Mouse (Mus musculus) heart, postnatal 0 days (tissue): ENCODE results near the gene Crtc1. TPM values are rescaled to one million over a fixed set of nuclear protein-coding genes. Genes with fewer than 3 reads are reported as not detected.

Experiments
- ATAC-seq: fragments of 200-750 bp; cut with Nextera tagmentation; 2 replicates; pipeline ENCODE4 v1.8.0; 2017; ENCODE audit warnings: low read depth, moderate number of reproducible peaks, moderate library complexity; ENCODE audit not compliant: insufficient read depth
- DNase-seq: peaks from one replicate; pipeline ENCODE4 v3.0.0-alpha.2; 2016; ENCODE audit warnings: low spot score
- H3K27ac ChIP-seq: fragments of 300-500 bp; sonication (generic); 2 replicates; pipeline ENCODE4 v1.5.1; 2014; ENCODE audit warnings: low read depth, mild to moderate bottlenecking
- H3K27me3 ChIP-seq: fragments of 300-500 bp; sonication (generic); 2 replicates; pipeline ENCODE4 v1.6.1; 2014; ENCODE audit warnings: low read length, mixed read lengths; ENCODE audit not compliant: control insufficient read depth, insufficient read depth
- H3K36me3 ChIP-seq: fragments of 300-500 bp; sonication (generic); replicated peaks from 2 replicates; pipeline ENCODE4 v1.6.1; 2014; ENCODE audit warnings: low read length, mixed read lengths; ENCODE audit not compliant: control insufficient read depth, insufficient read depth
- H3K4me1 ChIP-seq: fragments of 300-500 bp; sonication (generic); 2 replicates; pipeline ENCODE4 v1.6.1; 2014; ENCODE audit warnings: antibody characterized with exemption; ENCODE audit not compliant: control insufficient read depth, insufficient read depth
- H3K4me2 ChIP-seq: fragments of 300-500 bp; sonication (generic); 2 replicates; pipeline ENCODE4 v1.6.1; 2014; ENCODE audit warnings: low read depth, mild to moderate bottlenecking, low read length, moderate library complexity
- H3K4me3 ChIP-seq: fragments of 300-500 bp; sonication (generic); 2 replicates; pipeline ENCODE4 v1.5.1; 2014; ENCODE audit warnings: low read depth, low read length
- H3K9ac ChIP-seq: fragments of 300-500 bp; sonication (generic); replicated peaks from 2 replicates; pipeline ENCODE4 v1.6.1; 2014; ENCODE audit warnings: low read depth, low read length, mixed read lengths
- H3K9me3 ChIP-seq: fragments of 300-500 bp; sonication (generic); replicated peaks from 2 replicates; pipeline ENCODE4 v1.6.1; 2016; ENCODE audit warnings: low read length; ENCODE audit not compliant: control insufficient read depth
- CTCF ChIP-seq: IDR thresholded peaks from 2 replicates; pipeline ENCODE4 v1.5.1; 2016; ENCODE audit warnings: antibody characterized with exemption, control low read depth, low read depth
- EP300 ChIP-seq: IDR thresholded peaks from 2 replicates; pipeline ENCODE4 v1.6.1; 2016; ENCODE audit warnings: antibody characterized with exemption, low read depth
- WGBS: fragments of 180-500 bp; shearing (Covaris S2); extraction: QIAGEN DNeasy Blood & Tissue Kit; methylation state at CpG from one replicate; pipeline ENCODE4 v1.1.7; 2014; 5-methylcytosine and 5-hydroxymethylcytosine counted together
- polyA plus RNA-seq: library from polyadenylated mRNA; unstranded; fragments of >200 nt; fragmentation: Nextera tagmentation; extraction: Ambion mirVana; gene quantifications from 2 replicates; pipeline ENCODE4 v1.2.1, GENCODE M21; 2015
- total RNA-seq: library from RNA; depleted of rRNA; stranded (reverse); fragments of >200 nt; gene quantifications from 2 replicates; pipeline ENCODE4 v1.2.3, GENCODE M21; 2014; ENCODE audit warnings: low replicate concordance

Crtc1 gene
- total and polyA plus RNA-seq, 2 experiments from 2014 or later, result 6.0 to 6.9 TPM

GRCm38 (mm10) chr8:70461765-70462515, 22.6 kb upstream of the Crtc1 start:
- 82% methylated on average over 16 of the region's 16 CpGs for WGBS
- Histone ChIP-seq H3K9ac (no peak overlapping the region), H3K36me3 (no peaks in the 10 kb centered on the region), H3K9me3 (no peaks in the 10 kb centered on the region), H3K27ac (no peak overlapping the region), H3K4me1 (peaks cover 12% of the 10 kb centered on the region; the same call in 1 of the 2 replicates), H3K4me3 (no peak overlapping the region), H3K4me2 (no peak overlapping the region), H3K27me3 (no peaks in the 10 kb centered on the region)
- TF ChIP-seq CTCF (no peak), EP300 (no peak)
- ATAC-seq (0 out of 2 replicates have a peak, but pooled peaks have one; percentile 12), DNase-seq (no peak)

- 40% methylated on average over 9 of the region's 9 CpGs for WGBS
- Histone ChIP-seq H3K27me3 (no peaks in the 10 kb centered on the region), H3K27ac (no peak overlapping the region), H3K36me3 (no peaks in the 10 kb centered on the region), H3K4me1 (peaks cover 5% of the 10 kb centered on the region; the same call in 1 of the 2 replicates), H3K4me3 (no peak overlapping the region), H3K9ac (no peak overlapping the region), H3K4me2 (no peak overlapping the region), H3K9me3 (no peaks in the 10 kb centered on the region)
- DNase-seq, result peak; percentile 24
- peak; percentile 50 for ATAC-seq
- TF ChIP-seq EP300, result no peak
- no peak for TF ChIP-seq CTCF
These were observed 21.2 kb upstream of the Crtc1 start for GRCm38 (mm10) chr8:70460606-70461005.

GRCm38 (mm10) chr8:70460199-70460598, 20.8 kb upstream of the Crtc1 start:
- no peaks in the 10 kb centered on the region for H3K9me3 ChIP-seq
- no peaks in the 10 kb centered on the region for H3K27me3 ChIP-seq
- no peak overlapping the region for H3K4me3 ChIP-seq
- 76% methylated on average over 5 of the region's 5 CpGs for WGBS
- TF ChIP-seq CTCF, result no peak
- TF ChIP-seq EP300, result no peak
- H3K4me1 ChIP-seq, result peaks cover 5% of the 10 kb centered on the region; the same call in 1 of the 2 replicates
- ATAC-seq, result no peak
- H3K27ac ChIP-seq, result no peak overlapping the region
- no peaks in the 10 kb centered on the region for H3K36me3 ChIP-seq
- no peak overlapping the region for H3K9ac ChIP-seq
- DNase-seq, result no peak
- H3K4me2 ChIP-seq, result no peak overlapping the region

GRCm38 (mm10) chr8:70459636-70460035, 20.3 kb upstream of the Crtc1 start:
- peaks cover 5% of the 10 kb centered on the region; the same call in 1 of the 2 replicates for H3K4me1 ChIP-seq

GRCm38 (mm10) chr8:70458462-70458861, 19.1 kb upstream of the Crtc1 start:
- Histone ChIP-seq H3K9ac (no peak overlapping the region), H3K36me3 (no peaks in the 10 kb centered on the region), H3K9me3 (no peaks in the 10 kb centered on the region), H3K27ac (no peak overlapping the region), H3K27me3 (no peaks in the 10 kb centered on the region), H3K4me1 (peaks cover 12% of the 10 kb centered on the region), H3K4me2 (no peak overlapping the region), H3K4me3 (no peak overlapping the region)
- TF ChIP-seq CTCF (no peak), EP300 (no peak)
- DNase-seq (no peak), ATAC-seq (no peak)
- WGBS, result 60% methylated on average over 3 of the region's 3 CpGs

More at GRCm38 (mm10) chr8:70459636-70460035, 20.3 kb upstream of the Crtc1 start:
- ATAC-seq (no peak), DNase-seq (no peak)
- H3K27ac ChIP-seq, result no peak overlapping the region
- TF ChIP-seq EP300, result no peak
- no peak for TF ChIP-seq CTCF
- H3K4me3 ChIP-seq, result no peak overlapping the region
- no peaks in the 10 kb centered on the region for H3K27me3 ChIP-seq
- 94% methylated on average over 2 of the region's 2 CpGs for WGBS
- H3K9ac ChIP-seq, result no peak overlapping the region
- H3K4me2 ChIP-seq, result no peak overlapping the region
- no peaks in the 10 kb centered on the region for H3K9me3 ChIP-seq
- H3K36me3 ChIP-seq, result no peaks in the 10 kb centered on the region
